Mouse (Mus musculus): Measurements from ENCODE around the gene Vmn1r192.

GRCm38 (mm10) chr13:22191041-22191440, at the start of gene Vmn1r192:
- TF ChIP-seq CTCF (IDR thresholded peaks at IDR 0.05; ENCODE audit: insufficient read depth, low read depth, low read length) (no peak), POLR2A (IDR thresholded peaks at IDR 0.05; ENCODE audit: insufficient read depth, low read depth, low read length) (no peak)
